In genomic region chr6:95108437-95108836, GRCm38 (mm10) we compare ENCODE assay signal across 17 mouse cellular contexts.
"Had no signal": no experiment of that assay in that cellular context is flagged by ENCODE, and none has a peak within 500 bp of the region (broad histone marks: within the 10 kb centered on the region; RNA-seq: fewer than 3 reads in every experiment).

No protein-coding gene starts in this region.

- H3K9ac ChIP-seq: kidney, embryonic 15.5 days; limb, embryonic 13.5 days; liver, embryonic 14.5 days; neural tube, embryonic 13.5 days had no signal

- DNase-seq: kidney, adult 18-20 months; kidney, postnatal 14 days; layer of hippocampus, adult 9-11 months; layer of hippocampus, postnatal 36 days; left cerebral cortex, postnatal 4 days; lung, adult 18-20 months; lung, postnatal 10 days; midbrain, embryonic 14.5 days; right cerebral cortex, postnatal 4 days; spleen, adult 18-20 months; thymus, adult 2 months; thymus, postnatal 4 days had no signal

- ATAC-seq: inflammation-experienced regulatory T-cells, adult 6 months had no signal

- H3K4me2 ChIP-seq: kidney, embryonic 15.5 days; limb, embryonic 13.5 days; neural tube, embryonic 13.5 days had no signal

- H3K4me1 ChIP-seq: kidney, embryonic 15.5 days; limb, embryonic 13.5 days; neural tube, embryonic 13.5 days had no signal

- H3K9me3 ChIP-seq: kidney, embryonic 15.5 days; limb, embryonic 13.5 days; neural tube, embryonic 13.5 days had no signal

- H3K27ac ChIP-seq: kidney, embryonic 15.5 days; limb, embryonic 13.5 days; liver, embryonic 14.5 days; neural tube, embryonic 13.5 days had no signal

- H3K4me3 ChIP-seq: kidney, embryonic 15.5 days; limb, embryonic 13.5 days; neural tube, embryonic 13.5 days had no signal

- H3K36me3 ChIP-seq: kidney, embryonic 15.5 days; limb, embryonic 13.5 days; neural tube, embryonic 13.5 days had no signal

- H3K27me3 ChIP-seq: kidney, embryonic 15.5 days; limb, embryonic 13.5 days; neural tube, embryonic 13.5 days had no signal
